Mouse (Mus musculus): ENCODE data around the gene Lrfn2. TPM values are rescaled to one million over a fixed set of nuclear protein-coding genes. Genes with fewer than 3 reads are reported as not detected.

Lrfn2 gene
- total RNA-seq, 2 experiments from 2014 or later: 0.38 to 0.43 TPM

- DNase-seq: no peak
Measured at GRCm38 (mm10) chr17:48968304-48968703, 36.1 kb downstream of the Lrfn2 start.

GRCm38 (mm10) chr17:48971296-48971695 lies 39.1 kb downstream of the Lrfn2 start:
- DNase-seq: no peak

- no peak for DNase-seq
Measured at GRCm38 (mm10) chr17:48972866-48973265, 40.7 kb downstream of the Lrfn2 start.

- no peak for DNase-seq
Measured at GRCm38 (mm10) chr17:48973394-48973793, 41.2 kb downstream of the Lrfn2 start.

GRCm38 (mm10) chr17:48975055-48975454 lies 42.9 kb downstream of the Lrfn2 start:
- DNase-seq: no peak

- no peak for DNase-seq
Measured at GRCm38 (mm10) chr17:48976611-48977022, 44.4 kb downstream of the Lrfn2 start.

- DNase-seq: no peak
Measured at GRCm38 (mm10) chr17:48995256-48995993, 63.2 kb downstream of the Lrfn2 start.

GRCm38 (mm10) chr17:48999463-49000227 lies 67.5 kb downstream of the Lrfn2 start:
- no peak for DNase-seq

GRCm38 (mm10) chr17:49009384-49010073 lies 77.3 kb downstream of the Lrfn2 start:
- DNase-seq: no peak

GRCm38 (mm10) chr17:49013876-49014600 lies 81.9 kb downstream of the Lrfn2 start:
- no peak for DNase-seq

GRCm38 (mm10) chr17:49015368-49015767 lies 83.2 kb downstream of the Lrfn2 start:
- no peak for DNase-seq

- DNase-seq: no peak
Measured at GRCm38 (mm10) chr17:49016229-49016628, 84.0 kb downstream of the Lrfn2 start.

GRCm38 (mm10) chr17:49017438-49018415 lies 85.5 kb downstream of the Lrfn2 start:
- DNase-seq: no peak

GRCm38 (mm10) chr17:49018774-49019488 lies 86.8 kb downstream of the Lrfn2 start:
- no peak for DNase-seq

- DNase-seq: peak; percentile 23
Measured at GRCm38 (mm10) chr17:49029556-49030268, 97.5 kb downstream of the Lrfn2 start.

- no peak for DNase-seq
Measured at GRCm38 (mm10) chr17:49030269-49030615, 98.1 kb downstream of the Lrfn2 start.

GRCm38 (mm10) chr17:49030841-49031240 lies 98.7 kb downstream of the Lrfn2 start:
- no peak for DNase-seq

GRCm38 (mm10) chr17:49031790-49032189 lies 99.6 kb downstream of the Lrfn2 start:
- peak; percentile 55 for DNase-seq

GRCm38 (mm10) chr17:49033276-49033675 lies 101.1 kb downstream of the Lrfn2 start:
- no peak for DNase-seq
